ENCODE assay signal across 13 mouse cellular contexts in genomic region chr9:45395796-45396195, GRCm38 (mm10). TPM values are rescaled to one million over a fixed set of nuclear protein-coding genes. Genes with fewer than 3 reads are reported as not detected.
"Had no signal": no experiment of that assay in that cellular context is flagged by ENCODE, and none has a peak within 500 bp of the region (broad histone marks: within the 10 kb centered on the region; RNA-seq: fewer than 3 reads in every experiment).

No protein-coding gene starts in this region.

- ATAC-seq: hindbrain, embryonic 16.5 days; inflammation-experienced regulatory T-cells, adult 6 months; intestine, postnatal 0 days; midbrain, embryonic 13.5 days had no signal

- H3K4me1 ChIP-seq: limb, embryonic 15.5 days; liver, embryonic 13.5 days; midbrain, embryonic 13.5 days had no signal

- H3K9me3 ChIP-seq: limb, embryonic 15.5 days; liver, embryonic 13.5 days; midbrain, embryonic 13.5 days had no signal

- H3K4me2 ChIP-seq: limb, embryonic 15.5 days; liver, embryonic 13.5 days; midbrain, embryonic 13.5 days had no signal

- H3K27ac ChIP-seq: limb, embryonic 15.5 days; liver, embryonic 13.5 days; midbrain, embryonic 13.5 days had no signal

- H3K9ac ChIP-seq: limb, embryonic 15.5 days; liver, embryonic 13.5 days had no signal

- H3K36me3 ChIP-seq: liver, embryonic 13.5 days had no signal

- DNase-seq: layer of hippocampus, adult 9-11 months; layer of hippocampus, postnatal 36 days; liver, embryonic 13.5 days; lung, adult 18-20 months; right cerebral cortex, postnatal 14 days; thymus, adult 18-20 months; thymus, postnatal 14 days had no signal

- H3K4me3 ChIP-seq: limb, embryonic 15.5 days; liver, embryonic 13.5 days; midbrain, embryonic 13.5 days had no signal

RNA-seq across cellular contexts. Expression of gene Fxyd6, which starts 25.8 kb away (rescaled TPM):
- total RNA-seq: megakaryocyte progenitor cell, adult 5-6 weeks had no signal

RNA-seq across cellular contexts. Expression of gene Dscaml1, which starts 30.6 kb away (rescaled TPM):
- total RNA-seq: megakaryocyte progenitor cell, adult 5-6 weeks had no signal
- polyA plus RNA-seq: inflammation-experienced regulatory T-cells, adult 6 months; liver, embryonic 13.5 days had no signal
